Mouse (Mus musculus) embryo, embryonic 11.5 days (tissue): ENCODE results near the gene Pias3.
"Not testable (repeated sequence)": the region's sequence is repeated elsewhere in the genome, so short reads cannot be mapped to it uniquely, and the experiment has no call there.

Experiments
- DNase-seq: peaks from one replicate; pipeline ENCODE4 v3.0.0-alpha.2; 2012; ENCODE audit warnings: low read depth, low spot score

The Pias3 gene

DNA sequence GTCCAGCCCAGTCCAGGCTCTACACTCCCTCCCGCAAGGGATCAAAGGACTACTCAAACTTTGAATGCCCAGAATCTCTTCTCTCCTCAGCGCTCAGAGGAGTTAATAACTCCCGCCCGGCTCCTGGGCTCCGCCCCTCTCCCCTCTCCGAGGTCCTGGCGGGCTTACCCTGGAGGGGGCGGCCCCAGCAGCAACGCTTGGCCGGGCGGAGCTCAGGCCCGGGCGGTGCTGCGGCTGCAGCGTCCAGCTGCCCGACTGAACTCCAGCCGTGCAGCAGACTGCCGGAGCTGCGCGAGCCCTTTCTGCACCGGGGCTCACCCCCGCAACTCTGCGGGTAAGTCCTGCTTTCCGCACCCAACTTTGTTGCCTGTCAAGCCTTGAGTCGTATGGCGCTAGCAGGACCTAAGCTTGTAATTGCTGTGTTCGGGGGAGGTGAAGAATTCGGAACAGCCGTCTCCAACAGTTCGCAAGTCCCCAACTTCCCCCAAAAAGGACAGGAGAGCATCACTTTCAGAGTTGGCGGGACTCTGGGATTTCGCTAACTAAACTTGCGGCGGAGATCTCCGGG is at the start of gene Pias3:
TSS of gene Pias3 (plus strand) at position 187 of the 568 bp plus-strand sequence.
- peak; percentile 71 for DNase-seq

DNA sequence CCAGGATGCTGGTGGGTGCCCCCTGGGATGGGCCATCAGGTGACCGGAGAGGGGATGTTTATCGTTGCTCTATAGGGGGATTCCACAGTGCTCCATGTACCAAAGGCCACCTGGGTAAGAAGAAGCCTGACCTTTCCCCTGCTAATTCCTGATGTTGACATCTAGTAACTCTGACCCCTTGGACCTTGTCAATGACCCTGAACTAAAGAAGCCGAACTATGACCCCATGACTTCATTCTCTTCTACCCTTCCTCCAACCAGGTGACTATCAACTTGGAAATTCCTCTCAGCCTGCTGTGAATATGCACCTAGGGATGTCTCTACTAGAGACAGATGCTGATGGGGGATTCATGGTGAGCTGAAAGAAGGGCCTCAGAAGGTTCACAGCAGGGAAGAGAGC is 48.8 kb upstream of the Pias3 start:
- DNase-seq = no peak

DNA sequence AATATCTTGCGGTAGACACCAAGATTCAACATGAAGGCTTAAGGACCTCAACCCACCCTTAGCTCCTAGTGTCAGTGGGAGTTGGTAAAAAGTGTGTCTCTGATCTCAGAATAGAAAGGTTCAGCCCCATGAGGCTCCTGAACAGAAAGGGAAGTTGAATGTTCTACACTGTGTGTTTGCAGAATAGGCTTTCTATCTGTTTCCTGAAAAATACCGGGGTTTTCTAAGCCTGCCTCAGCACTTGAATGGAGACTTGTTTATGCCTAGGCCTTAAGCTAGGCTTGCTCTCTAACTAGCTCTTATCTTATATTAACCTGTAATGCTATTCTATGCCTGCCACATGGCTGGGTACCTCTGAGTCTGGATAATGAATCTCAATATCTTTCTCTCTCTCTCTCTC is 35.3 kb upstream of the Pias3 start:
- no peak for DNase-seq

DNA sequence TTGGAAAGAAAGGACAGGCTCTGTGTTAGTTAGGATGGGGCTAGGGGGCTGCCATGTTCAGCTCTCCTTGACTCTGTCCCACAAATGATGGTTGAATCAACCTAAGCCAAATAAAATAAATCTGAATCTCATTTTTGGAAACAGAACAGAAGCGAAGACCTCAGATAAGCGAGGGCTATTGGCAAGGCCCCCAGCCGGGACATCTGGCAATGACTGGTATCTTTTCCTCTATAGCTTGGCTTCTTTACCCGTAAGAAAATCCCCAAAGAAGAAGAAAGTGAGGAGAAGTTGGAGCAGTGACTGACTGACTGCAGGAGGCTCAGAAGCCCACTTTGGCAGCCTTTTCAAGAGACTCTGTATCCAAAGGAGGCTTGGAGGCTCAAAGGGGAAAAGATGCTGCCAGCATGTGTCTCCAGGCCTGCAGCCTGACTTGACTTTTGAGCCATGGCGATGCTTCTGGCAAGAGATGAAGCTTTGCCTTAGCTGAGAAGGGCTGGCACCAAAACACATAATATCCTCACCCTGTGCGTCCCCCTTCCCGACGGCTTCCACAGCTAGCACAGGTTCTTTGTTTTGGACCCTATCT is 33.4 kb upstream of the Pias3 start:
- no peak for DNase-seq

DNA sequence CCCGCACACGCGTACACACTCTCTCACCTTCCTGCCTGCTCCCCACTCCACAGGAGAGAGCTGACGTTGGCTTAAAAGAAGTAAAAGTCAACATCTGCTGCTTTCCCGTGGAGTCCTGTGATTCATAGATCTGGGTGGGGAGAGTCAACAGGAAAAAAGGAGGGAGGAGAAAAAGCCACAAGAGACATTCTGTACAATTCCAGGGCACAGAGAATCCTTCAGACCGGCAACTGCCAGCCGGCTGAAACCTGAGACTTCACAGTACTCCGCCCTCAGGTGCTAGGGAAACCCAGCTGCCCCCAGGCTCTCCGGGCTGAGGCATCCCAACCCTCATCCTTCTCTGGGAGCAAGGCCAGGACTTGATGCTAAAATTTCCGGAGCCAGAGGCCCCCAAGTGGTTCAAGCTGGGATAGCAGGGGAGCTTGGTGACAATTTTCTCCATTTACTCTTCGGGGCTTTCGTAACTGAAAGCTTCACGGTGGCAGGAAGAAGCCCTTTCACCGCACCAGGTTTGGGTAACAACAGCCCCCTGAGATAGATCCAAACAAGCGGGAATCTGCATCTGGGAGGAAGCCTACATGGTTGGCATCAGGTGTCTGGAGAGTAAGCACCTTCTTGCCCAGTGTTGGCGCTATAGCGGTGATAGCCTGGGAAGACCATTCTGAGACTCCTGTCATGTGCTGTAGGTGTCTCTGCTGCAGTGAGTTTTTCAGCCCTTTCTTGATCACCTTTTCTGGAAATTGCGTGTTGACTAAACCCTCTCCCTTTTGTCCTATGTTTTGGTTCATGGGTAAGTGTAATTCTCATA is 32.5 kb upstream of the Pias3 start:
- DNase-seq = peak; percentile 77

GRCm38 (mm10) chr3:96665732-96666363 is 30.3 kb upstream of the Pias3 start:
- not testable (repeated sequence) for DNase-seq

GRCm38 (mm10) chr3:96666916-96667315 is 29.3 kb upstream of the Pias3 start:
- DNase-seq = no peak

DNA sequence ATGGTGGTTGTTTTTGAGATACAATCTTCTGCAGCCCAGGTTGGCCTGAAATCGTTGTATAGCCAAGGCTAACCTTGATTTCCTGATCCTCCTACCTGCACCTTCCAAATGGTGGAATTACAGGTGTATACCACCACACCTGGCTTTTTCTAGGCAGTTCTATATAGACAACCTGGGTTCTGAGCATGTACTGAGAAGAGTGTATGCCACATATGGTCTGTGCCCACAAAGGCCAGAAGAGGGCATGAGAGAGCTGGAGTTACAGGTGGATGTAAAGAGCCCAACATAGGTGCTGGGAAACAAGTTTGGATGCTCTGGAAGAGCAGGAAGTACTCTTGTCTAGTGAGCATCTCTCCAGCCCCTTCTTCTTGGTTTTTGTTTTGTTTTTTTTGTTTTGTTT is 28.9 kb upstream of the Pias3 start:
- no peak for DNase-seq

- no peak for DNase-seq
Measured at GRCm38 (mm10) chr3:96668424-96669067, 27.6 kb upstream of the Pias3 start.

- DNase-seq = peak; percentile 61
Measured at GRCm38 (mm10) chr3:96669727-96670468, 26.3 kb upstream of the Pias3 start, which contains the start of gene Ankrd35. TSS of gene Ankrd35 (plus strand) at chr3:96670131.

DNA sequence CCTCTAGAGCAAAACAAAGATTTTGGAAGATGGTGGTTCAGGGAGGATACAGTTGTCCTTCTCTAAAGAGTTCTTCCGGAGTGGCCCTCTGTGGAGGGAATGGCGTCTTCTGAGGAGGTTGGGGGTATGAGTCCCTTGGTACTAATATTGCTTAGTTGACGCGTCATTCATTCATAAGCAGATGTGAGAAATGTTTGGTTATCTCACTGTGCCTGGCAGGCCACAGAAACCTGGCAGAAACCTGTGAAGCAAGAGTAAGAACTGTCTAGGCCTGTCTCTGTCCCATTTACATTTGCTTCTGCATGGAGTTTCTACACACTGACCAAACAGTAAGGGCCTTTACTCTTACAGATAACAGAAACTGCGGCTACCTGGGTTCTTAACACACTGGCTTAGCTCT is 24.7 kb upstream of the Pias3 start:
- no peak for DNase-seq

- no peak for DNase-seq
Measured at GRCm38 (mm10) chr3:96673514-96673913, 22.7 kb upstream of the Pias3 start.

- peak; percentile 35 for DNase-seq
Measured at GRCm38 (mm10) chr3:96674442-96674841, 21.7 kb upstream of the Pias3 start.

GRCm38 (mm10) chr3:96675171-96675570 is 21.0 kb upstream of the Pias3 start:
- no peak for DNase-seq

- no peak for DNase-seq
Measured at GRCm38 (mm10) chr3:96675690-96676089, 20.5 kb upstream of the Pias3 start.

DNA sequence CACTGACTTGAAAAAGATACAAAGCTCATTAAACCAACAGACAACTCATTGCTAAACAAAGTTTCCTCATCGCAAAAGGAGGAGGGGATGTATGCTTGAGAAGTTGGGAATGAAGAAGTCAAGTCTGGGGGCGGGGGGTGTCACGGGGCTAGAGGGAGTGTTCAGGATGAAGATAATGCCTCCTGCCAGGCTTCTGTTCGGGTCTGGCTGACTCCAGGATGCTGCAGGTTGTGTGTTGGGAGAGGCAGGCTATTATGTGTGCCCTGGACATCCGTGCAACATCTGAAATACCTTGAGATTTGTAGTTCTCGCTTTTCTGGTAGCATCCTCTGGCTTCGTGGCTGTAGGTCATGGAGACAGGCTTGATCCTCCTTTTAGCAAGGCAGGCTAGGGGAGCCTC is 17.7 kb upstream of the Pias3 start:
- no peak for DNase-seq

DNA sequence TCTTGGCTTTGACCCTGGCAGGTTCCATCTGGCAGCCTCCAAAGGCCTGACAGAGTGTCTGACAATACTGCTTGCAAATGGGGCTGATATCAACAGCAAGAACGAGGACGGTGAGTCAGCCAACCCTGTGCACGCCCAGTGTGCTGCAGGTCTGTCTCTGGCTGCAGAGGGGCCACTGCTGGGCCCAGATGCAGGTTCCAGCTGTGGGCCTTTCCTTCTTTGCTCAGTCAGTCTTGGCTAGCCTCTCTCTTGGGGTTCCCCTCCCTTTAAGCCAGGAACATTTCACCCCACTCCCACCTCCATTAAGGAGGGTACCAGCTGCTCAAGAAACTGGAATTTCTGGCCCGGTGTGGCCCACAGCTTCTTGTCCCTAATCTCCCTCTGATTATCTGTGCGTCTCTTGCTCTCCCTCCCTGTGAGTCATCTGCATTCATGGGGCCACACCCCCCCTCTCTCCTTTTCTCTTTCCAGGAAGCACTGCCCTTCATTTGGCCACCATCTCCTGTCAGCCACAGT is 17.0 kb upstream of the Pias3 start:
- DNase-seq = no peak

- DNase-seq = no peak
Measured at GRCm38 (mm10) chr3:96680269-96680956, 15.8 kb upstream of the Pias3 start.

GRCm38 (mm10) chr3:96683496-96683895 is 12.7 kb upstream of the Pias3 start:
- DNase-seq = no peak

GRCm38 (mm10) chr3:96684151-96684821 is 11.9 kb upstream of the Pias3 start:
- DNase-seq = no peak
